Mouse (Mus musculus) midbrain, embryonic 16.5 days (tissue): ENCODE results near the gene Tbck. TPM values are rescaled to one million over a fixed set of nuclear protein-coding genes. Genes with fewer than 3 reads are reported as not detected.

Source experiments
- polyA plus RNA-seq: library from polyadenylated mRNA; unstranded; fragments of >200 nt; fragmentation: Nextera tagmentation; extraction: Ambion mirVana; gene quantifications from 2 replicates; pipeline ENCODE4 v1.2.1, GENCODE M21; 2015

Gene Tbck
- polyA plus RNA-seq, 1 experiment from 2014 or later, result 33.6 TPM

Other genes starting within 250 kb of the Tbck start
- not detected in 2 replicates for gene Gimd1, start 54.3 kb upstream of the Tbck start, polyA plus RNA-seq
- gene Aimp1, start 226 bp downstream of the Tbck start, polyA plus RNA-seq, result 57.0 and 59.7 TPM in 2 replicates